Mouse (Mus musculus): ENCODE measurements at regions not wholly inside any gene's neighbourhood (a gene's known extent, or its start where the extent isn't known, plus 50 kb on each side); places are given as distances from the start of the nearest gene placed in this dataset.

DNA sequence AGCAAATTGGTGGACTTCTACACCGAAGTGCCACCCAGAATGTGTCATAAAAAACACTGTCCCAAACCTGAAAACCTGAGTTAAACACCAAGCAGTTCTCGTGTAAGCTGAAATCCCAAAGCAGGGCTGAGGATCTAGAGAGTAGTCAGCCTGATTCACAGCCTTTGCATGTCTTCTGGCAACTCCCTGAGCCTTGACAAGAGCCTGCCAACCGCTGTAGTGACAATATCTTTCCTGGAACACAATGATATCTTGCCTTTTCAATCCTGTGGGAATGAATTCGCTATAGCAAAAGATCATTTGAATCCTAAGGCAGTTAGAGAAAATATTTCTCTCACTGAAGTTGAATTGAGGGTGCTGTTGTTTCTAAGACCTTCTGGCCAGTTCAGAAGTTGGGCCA lies 110.4 kb downstream of the Tbx19 start:
- Histone ChIP-seq H3K4me1 (peaks cover 12% of the 10 kb centered on the region), H3K4me3 (replicated peaks) (no peak overlapping the region), H3K9me3 (no peaks in the 10 kb centered on the region), H3K27ac (no peak overlapping the region), H3K9ac (no peak overlapping the region), H3K36me3 (no peaks in the 10 kb centered on the region), H3K4me2 (no peak overlapping the region), H3K27me3 (replicated peaks) (no peaks in the 10 kb centered on the region)
- 77% methylated on average over 4 of the region's 4 CpGs for WGBS
- ATAC-seq (ENCODE audit: insufficient read depth, low FRiP score, low read depth): no peak

- WGBS: 13% methylated on average over 7 of the region's 7 CpGs
- ATAC-seq (ENCODE audit: insufficient read depth, low FRiP score, low read depth): peak; percentile 89
- Histone ChIP-seq H3K9ac (no peak overlapping the region), H3K27me3 (replicated peaks) (no peaks in the 10 kb centered on the region), H3K4me1 (peaks cover 12% of the 10 kb centered on the region), H3K36me3 (no peaks in the 10 kb centered on the region), H3K4me3 (replicated peaks) (no peak overlapping the region), H3K9me3 (no peaks in the 10 kb centered on the region), H3K4me2 (peak overlapping the region; percentile 39), H3K27ac (peak overlapping the region; percentile 87)
Observed at GRCm38 (mm10) chr1:165046637-165047036, 111.3 kb upstream of the Xcl1 start.

GRCm38 (mm10) chr1:165046056-165046455 lies 110.7 kb upstream of the Xcl1 start:
- H3K9ac ChIP-seq: no peak overlapping the region
- ATAC-seq (ENCODE audit: insufficient read depth, low FRiP score, low read depth): peak; percentile 19; the same call in 1 of the 2 replicates
- H3K36me3 ChIP-seq: no peaks in the 10 kb centered on the region
- no peak overlapping the region for H3K4me3 ChIP-seq (replicated peaks)
- peak overlapping the region; percentile 87; the same call in 1 of the 2 replicates for H3K27ac ChIP-seq
- H3K9me3 ChIP-seq: no peaks in the 10 kb centered on the region
- 49% methylated on average over 4 of the region's 4 CpGs for WGBS
- peaks cover 12% of the 10 kb centered on the region for H3K4me1 ChIP-seq
- no peaks in the 10 kb centered on the region for H3K27me3 ChIP-seq (replicated peaks)
- no peak overlapping the region for H3K4me2 ChIP-seq

DNA sequence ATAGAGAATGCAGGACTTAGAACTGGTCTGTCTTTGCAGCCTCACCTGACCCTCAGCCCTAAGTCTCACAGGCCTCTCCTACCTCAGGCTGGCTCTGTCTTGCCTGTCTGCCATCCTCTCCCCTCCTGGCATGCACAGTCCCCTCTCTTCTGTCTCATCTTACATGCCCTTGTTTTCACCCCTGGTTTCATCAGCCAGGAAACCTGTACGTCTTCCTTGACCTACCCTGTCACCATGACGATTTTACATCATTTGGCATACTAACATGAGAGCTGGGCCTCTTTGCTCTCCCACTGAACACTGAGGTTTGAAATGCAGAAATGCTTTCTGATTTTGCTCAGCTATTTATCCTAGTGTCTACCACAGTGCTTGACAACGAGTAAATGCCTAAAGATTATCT lies 108.0 kb upstream of the Xcl1 start:
- no peaks in the 10 kb centered on the region for H3K27me3 ChIP-seq (replicated peaks)
- H3K9ac ChIP-seq: no peak overlapping the region
- no peak for ATAC-seq (ENCODE audit: insufficient read depth, low FRiP score, low read depth)
- H3K4me2 ChIP-seq: no peak overlapping the region
- 44% methylated on average over 3 of the region's 3 CpGs for WGBS
- H3K4me1 ChIP-seq: peaks cover 12% of the 10 kb centered on the region
- no peak overlapping the region for H3K27ac ChIP-seq
- H3K9me3 ChIP-seq: no peaks in the 10 kb centered on the region
- H3K4me3 ChIP-seq (replicated peaks): no peak overlapping the region
- no peaks in the 10 kb centered on the region for H3K36me3 ChIP-seq

DNA sequence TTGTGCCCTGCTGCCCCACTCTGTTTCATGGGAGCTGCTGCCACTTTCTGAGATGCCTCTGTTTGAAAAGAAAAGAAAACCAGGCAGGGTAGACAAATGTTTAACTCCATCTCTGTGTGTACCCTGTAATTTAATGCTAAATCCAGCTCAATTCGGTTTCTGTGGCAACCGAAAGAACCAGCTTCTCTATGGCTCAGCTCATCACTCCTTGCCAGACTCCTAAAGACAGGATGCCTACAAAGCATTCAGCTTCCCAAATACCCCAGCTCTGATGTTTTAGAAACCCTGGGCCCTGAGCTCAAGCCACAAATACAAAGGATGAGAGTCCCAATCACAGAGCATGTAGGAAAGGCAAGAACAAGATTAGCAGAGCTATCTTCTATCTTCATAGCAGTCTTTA lies 106.8 kb upstream of the Xcl1 start:
- H3K4me1 ChIP-seq: peaks cover 12% of the 10 kb centered on the region
- H3K36me3 ChIP-seq: no peaks in the 10 kb centered on the region
- H3K27me3 ChIP-seq (replicated peaks): no peaks in the 10 kb centered on the region
- no peak overlapping the region for H3K27ac ChIP-seq
- no peak overlapping the region for H3K4me3 ChIP-seq (replicated peaks)
- ATAC-seq (ENCODE audit: insufficient read depth, low FRiP score, low read depth): no peak
- 72% methylated on average over 2 of the region's 2 CpGs for WGBS
- no peak overlapping the region for H3K9ac ChIP-seq
- no peak overlapping the region for H3K4me2 ChIP-seq
- no peaks in the 10 kb centered on the region for H3K9me3 ChIP-seq

DNA sequence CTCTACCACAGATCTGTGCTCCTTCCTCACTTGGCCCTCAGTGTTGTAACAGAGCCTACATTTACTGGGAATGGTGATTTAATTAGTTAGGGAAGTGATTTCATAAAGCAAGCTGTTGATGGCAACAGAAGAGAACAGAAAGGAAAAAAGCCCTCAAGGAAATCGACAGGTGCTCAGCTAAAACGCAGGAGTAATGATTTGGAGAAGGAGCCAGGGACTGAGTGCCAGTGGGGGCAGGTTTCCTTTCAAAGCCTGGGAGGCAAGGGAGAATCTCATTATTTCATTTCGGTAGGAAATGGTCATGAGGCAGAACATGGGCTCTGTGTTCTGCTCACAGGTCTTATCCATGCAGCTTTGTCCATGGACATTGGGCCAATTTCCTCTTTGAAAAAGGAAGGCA lies 101.3 kb upstream of the Xcl1 start:
- no peak overlapping the region for H3K27ac ChIP-seq
- no peaks in the 10 kb centered on the region for H3K27me3 ChIP-seq (replicated peaks)
- H3K4me3 ChIP-seq (replicated peaks): no peak overlapping the region
- no peaks in the 10 kb centered on the region for H3K9me3 ChIP-seq
- no peak for ATAC-seq (ENCODE audit: insufficient read depth, low FRiP score, low read depth)
- H3K4me2 ChIP-seq: no peak overlapping the region
- H3K9ac ChIP-seq: no peak overlapping the region
- no peaks in the 10 kb centered on the region for H3K4me1 ChIP-seq
- H3K36me3 ChIP-seq: no peaks in the 10 kb centered on the region
- WGBS: 67% methylated on average over 3 of the region's 3 CpGs

DNA sequence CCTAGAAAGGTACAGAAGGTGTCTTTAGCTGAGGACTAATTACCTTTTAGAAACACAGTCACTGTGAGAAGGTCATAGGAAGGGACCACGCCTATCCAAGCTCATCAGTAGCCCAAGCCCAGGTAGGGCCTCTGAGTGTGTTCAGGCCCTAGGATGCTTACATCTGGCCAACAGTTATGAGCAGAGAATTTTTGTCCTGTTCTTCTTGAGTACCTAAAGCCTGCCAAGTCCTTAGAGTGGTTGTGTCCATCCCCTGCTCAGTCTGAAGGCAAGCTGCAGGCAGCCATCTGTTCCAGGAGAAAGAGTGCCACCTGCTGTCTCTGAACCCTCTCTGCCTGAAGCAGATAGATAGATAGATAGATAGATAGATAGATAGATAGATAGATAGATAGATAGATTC lies 100.3 kb upstream of the Xcl1 start:
- Histone ChIP-seq H3K9ac (no peak overlapping the region), H3K27ac (no peak overlapping the region), H3K4me3 (replicated peaks) (no peak overlapping the region), H3K4me2 (no peak overlapping the region), H3K9me3 (no peaks in the 10 kb centered on the region), H3K4me1 (no peaks in the 10 kb centered on the region), H3K36me3 (no peaks in the 10 kb centered on the region), H3K27me3 (replicated peaks) (no peaks in the 10 kb centered on the region)
- ATAC-seq (ENCODE audit: insufficient read depth, low FRiP score, low read depth): no peak
- 87% methylated on average over 1 of the region's 1 CpGs for WGBS

DNA sequence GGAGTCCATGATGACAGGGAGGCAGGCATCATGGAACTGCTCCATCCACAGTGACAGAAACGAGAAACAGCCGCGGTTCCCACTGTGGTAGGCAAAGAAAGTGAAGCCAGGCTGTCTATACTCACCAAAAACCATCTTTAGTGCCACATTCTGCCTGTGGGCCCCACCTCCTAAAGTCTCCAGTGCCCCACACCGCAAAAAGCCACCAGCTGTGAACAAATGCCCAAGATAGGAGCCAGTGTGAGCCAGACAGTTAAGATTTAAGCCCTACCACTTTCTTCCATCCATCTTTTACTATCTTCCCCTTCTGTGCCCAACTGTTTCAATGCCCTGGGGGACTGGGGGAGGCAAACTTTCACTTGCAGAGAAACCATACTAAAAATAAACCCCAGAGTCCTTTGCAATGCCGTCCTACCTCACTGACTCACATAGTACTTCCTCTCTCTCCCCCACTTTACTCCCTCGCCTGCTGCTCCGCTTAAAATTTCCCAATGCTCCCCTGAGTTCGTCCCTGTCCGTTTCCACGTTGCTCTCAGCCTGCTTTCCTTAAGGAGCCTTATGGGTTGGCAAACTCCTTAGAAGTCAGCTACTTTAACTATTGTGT lies 85.7 kb upstream of the Xcl1 start:
- no peak overlapping the region for H3K9ac ChIP-seq
- WGBS: 65% methylated on average over 10 of the region's 10 CpGs
- no peak for ATAC-seq (ENCODE audit: insufficient read depth, low FRiP score, low read depth)

DNA sequence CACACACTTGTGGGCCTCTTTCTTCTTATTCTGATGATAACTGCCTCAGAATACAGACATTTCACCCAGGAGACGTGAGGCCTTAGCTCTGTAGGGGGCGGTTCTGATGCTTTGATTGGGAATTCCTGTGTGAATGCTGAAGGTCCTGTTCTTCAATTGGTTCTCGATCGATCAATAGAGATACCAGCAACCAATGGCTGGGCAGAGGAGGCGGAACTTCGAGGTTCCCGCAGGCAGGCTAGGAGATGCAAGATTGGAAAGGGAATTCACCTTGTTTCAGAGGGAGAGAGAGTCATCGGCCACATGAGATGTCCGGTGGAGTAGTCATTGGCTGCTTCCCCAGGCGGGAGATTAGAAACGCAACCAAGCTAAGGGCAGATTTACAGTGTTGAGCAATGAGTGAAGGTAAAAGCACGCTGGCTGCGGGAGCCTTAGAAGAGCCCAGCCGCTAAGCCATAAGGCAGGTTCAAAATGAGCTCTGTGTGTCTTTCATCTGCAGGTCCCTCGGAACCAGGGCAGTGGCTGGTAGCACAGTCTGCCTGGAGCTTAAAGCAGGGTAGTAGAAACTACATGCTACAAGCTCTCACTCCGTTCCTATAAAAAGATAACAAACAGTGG lies 83.5 kb upstream of the Xcl1 start:
- Histone ChIP-seq H3K27ac (no peak overlapping the region), H3K4me1 (no peaks in the 10 kb centered on the region), H3K4me3 (replicated peaks) (peak overlapping the region; percentile 31), H3K4me2 (peak overlapping the region; percentile 48), H3K27me3 (replicated peaks) (no peaks in the 10 kb centered on the region), H3K9ac (no peak overlapping the region), H3K36me3 (no peaks in the 10 kb centered on the region), H3K9me3 (no peaks in the 10 kb centered on the region)
- 15% methylated on average over 16 of the region's 16 CpGs for WGBS
- peak; percentile 83 for ATAC-seq (ENCODE audit: insufficient read depth, low FRiP score, low read depth)

More for the DNA sequence above, 85.7 kb upstream of the Xcl1 start:
- no peak overlapping the region for H3K27ac ChIP-seq
- no peaks in the 10 kb centered on the region for H3K9me3 ChIP-seq
- H3K36me3 ChIP-seq: no peaks in the 10 kb centered on the region
- no peaks in the 10 kb centered on the region for H3K27me3 ChIP-seq (replicated peaks)
- no peak overlapping the region for H3K4me2 ChIP-seq
- no peaks in the 10 kb centered on the region for H3K4me1 ChIP-seq
- H3K4me3 ChIP-seq (replicated peaks): no peak overlapping the region

GRCm38 (mm10) chr1:165018236-165018635 lies 82.9 kb upstream of the Xcl1 start:
- Histone ChIP-seq H3K4me3 (replicated peaks) (no peak overlapping the region), H3K4me2 (peak overlapping the region; percentile 48; the same call in 1 of the 2 replicates), H3K4me1 (no peaks in the 10 kb centered on the region), H3K27me3 (replicated peaks) (no peaks in the 10 kb centered on the region), H3K27ac (no peak overlapping the region), H3K36me3 (no peaks in the 10 kb centered on the region), H3K9ac (no peak overlapping the region), H3K9me3 (no peaks in the 10 kb centered on the region)
- ATAC-seq (ENCODE audit: insufficient read depth, low FRiP score, low read depth): no peak
- WGBS: 88% methylated on average over 4 of the region's 4 CpGs

DNA sequence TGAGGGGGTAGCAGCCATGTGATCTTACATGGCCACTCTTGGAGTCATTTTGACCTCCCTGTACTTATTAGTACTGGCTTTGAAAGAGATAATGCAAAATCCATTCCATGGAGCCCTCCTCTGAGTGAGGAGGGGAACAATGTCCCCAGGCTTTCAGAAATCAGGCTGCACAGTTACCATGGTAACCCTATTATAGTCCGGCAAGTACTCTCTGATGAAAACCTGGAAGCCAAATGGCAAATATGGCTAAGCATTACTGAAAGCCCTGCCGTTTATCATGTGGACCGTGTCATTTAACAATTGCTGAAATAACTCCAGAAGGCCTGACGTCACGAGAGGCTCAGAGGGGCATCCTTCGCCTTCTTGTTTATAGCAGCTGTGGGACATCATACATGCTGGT lies 82.5 kb upstream of the Xcl1 start:
- Histone ChIP-seq H3K9me3 (no peaks in the 10 kb centered on the region), H3K27ac (no peak overlapping the region), H3K4me1 (no peaks in the 10 kb centered on the region), H3K4me3 (replicated peaks) (no peak overlapping the region), H3K27me3 (replicated peaks) (no peaks in the 10 kb centered on the region), H3K4me2 (no peak overlapping the region), H3K9ac (no peak overlapping the region), H3K36me3 (no peaks in the 10 kb centered on the region)
- no peak for ATAC-seq (ENCODE audit: insufficient read depth, low FRiP score, low read depth)
- WGBS: 78% methylated on average over 6 of the region's 6 CpGs

GRCm38 (mm10) chr1:165014328-165014727 lies 79.0 kb upstream of the Xcl1 start:
- no peak for ATAC-seq (ENCODE audit: insufficient read depth, low FRiP score, low read depth)
- no peaks in the 10 kb centered on the region for H3K4me1 ChIP-seq

GRCm38 (mm10) chr1:165013428-165013827 lies 78.1 kb upstream of the Xcl1 start:
- no peak for ATAC-seq (ENCODE audit: insufficient read depth, low FRiP score, low read depth)
- Histone ChIP-seq H3K9me3 (no peaks in the 10 kb centered on the region), H3K27ac (no peak overlapping the region), H3K9ac (no peak overlapping the region), H3K4me2 (no peak overlapping the region), H3K27me3 (replicated peaks) (no peaks in the 10 kb centered on the region), H3K36me3 (no peaks in the 10 kb centered on the region), H3K4me3 (replicated peaks) (no peak overlapping the region), H3K4me1 (no peaks in the 10 kb centered on the region)
- WGBS: 53% methylated on average over 2 of the region's 2 CpGs

More at GRCm38 (mm10) chr1:165014328-165014727, 79.0 kb upstream of the Xcl1 start:
- no peaks in the 10 kb centered on the region for H3K36me3 ChIP-seq
- H3K27me3 ChIP-seq (replicated peaks): no peaks in the 10 kb centered on the region
- no peaks in the 10 kb centered on the region for H3K9me3 ChIP-seq
- 35% methylated on average over 1 of the region's 1 CpGs for WGBS
- H3K27ac ChIP-seq: no peak overlapping the region
- no peak overlapping the region for H3K4me3 ChIP-seq (replicated peaks)
- H3K9ac ChIP-seq: no peak overlapping the region
- no peak overlapping the region for H3K4me2 ChIP-seq

Measured in stomach, embryonic 15.5 days (tissue).